Mouse (Mus musculus): ENCODE results near the gene Alox5ap. TPM values are rescaled to one million over a fixed set of nuclear protein-coding genes. Genes with fewer than 3 reads are reported as not detected.
A peak's percentile ranks its signal among the peaks of the same experiment; 100 is the strongest.

The Alox5ap gene
- polyA plus RNA-seq, 1 experiment, result 50.1 TPM

DNA sequence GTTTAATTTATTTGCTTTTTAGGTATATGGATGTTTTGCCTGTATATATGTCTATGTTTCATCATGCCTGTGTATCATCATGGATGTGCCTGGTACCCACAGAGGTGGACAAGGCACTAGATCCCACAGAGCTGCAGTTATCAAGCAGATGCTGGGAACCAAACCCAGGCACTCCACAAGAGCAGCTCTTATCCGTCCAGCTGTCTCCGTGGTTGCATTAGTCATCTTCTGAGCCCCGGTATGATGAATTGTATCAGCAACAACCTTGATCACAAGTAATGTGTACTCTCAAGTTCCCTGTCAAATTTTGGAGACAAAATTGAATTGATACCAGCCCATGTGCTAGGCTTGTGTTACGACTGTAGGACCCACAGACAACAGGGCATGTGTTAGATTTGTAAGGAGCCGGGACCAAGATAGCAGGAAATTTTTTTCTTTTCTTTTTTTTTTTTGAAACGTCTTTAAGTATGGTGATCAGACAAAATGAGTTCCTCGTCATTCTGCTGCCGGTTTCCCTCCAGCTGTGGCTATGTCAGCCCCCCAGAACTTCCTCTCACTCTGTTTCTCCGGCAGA, 19.1 kb upstream of the Alox5ap start:
- peak overlapping the region; percentile 99 for H3K27ac ChIP-seq (ENCODE audit: control insufficient read depth, insufficient read depth, low read length)
- H3K4me3 ChIP-seq (ENCODE audit: control insufficient read depth, insufficient read depth, low read length), result peak overlapping the region; percentile 57
- no peak for TF ChIP-seq POLR2A (IDR thresholded peaks at IDR 0.05; ENCODE audit: control insufficient read depth, extremely low read depth, insufficient read depth, low read length, poor library complexity)
- TF ChIP-seq CTCF (IDR thresholded peaks at IDR 0.05; ENCODE audit: borderline replicate concordance, control insufficient read depth, extremely low read depth, insufficient read depth, low read length, poor library complexity), result no peak
- 6% methylated on average over 9 of the region's 9 CpGs for WGBS
- no peaks in the 10 kb centered on the region for H3K36me3 ChIP-seq (ENCODE audit: control insufficient read depth, insufficient read depth, low read length)
- peaks cover 33% of the 10 kb centered on the region for H3K4me1 ChIP-seq (replicated peaks; ENCODE audit: control insufficient read depth, insufficient read depth, low read length)
- no peak for DNase-seq
- no peaks in the 10 kb centered on the region for H3K27me3 ChIP-seq (ENCODE audit: control insufficient read depth, insufficient read depth, low read length)

DNA sequence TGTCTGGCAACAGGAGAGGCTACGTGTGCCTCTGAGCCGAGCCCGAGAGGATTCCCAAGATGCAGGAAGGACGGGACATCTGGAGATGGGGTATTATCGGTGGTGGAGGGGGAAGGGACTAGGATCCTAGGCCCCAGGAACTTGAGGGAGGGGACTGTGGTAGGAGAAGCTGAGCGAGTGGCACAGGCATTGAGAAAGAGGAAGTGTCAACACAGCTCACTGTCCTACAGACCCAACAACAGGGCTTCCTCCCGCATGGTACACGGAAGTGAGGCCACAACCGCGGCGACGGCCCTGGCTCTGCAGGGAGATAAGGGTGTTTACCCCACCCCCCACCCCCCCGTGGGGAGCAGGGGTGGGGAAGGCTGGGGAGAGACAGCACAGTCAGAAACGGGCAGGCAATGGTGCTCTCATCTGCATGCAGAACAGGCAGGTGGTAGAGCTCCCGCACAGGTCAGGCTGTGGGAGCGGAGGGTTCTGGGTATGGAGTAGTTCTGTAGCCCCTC, 18.5 kb upstream of the Alox5ap start:
- Histone ChIP-seq H3K4me3 (ENCODE audit: control insufficient read depth, insufficient read depth, low read length) (peak overlapping the region; percentile 57), H3K36me3 (ENCODE audit: control insufficient read depth, insufficient read depth, low read length) (no peaks in the 10 kb centered on the region), H3K27me3 (ENCODE audit: control insufficient read depth, insufficient read depth, low read length) (no peaks in the 10 kb centered on the region), H3K4me1 (replicated peaks; ENCODE audit: control insufficient read depth, insufficient read depth, low read length) (peaks cover 35% of the 10 kb centered on the region), H3K27ac (ENCODE audit: control insufficient read depth, insufficient read depth, low read length) (peak overlapping the region; percentile 99)
- DNase-seq, result peak; percentile 81
- TF ChIP-seq CTCF (IDR thresholded peaks at IDR 0.05; ENCODE audit: borderline replicate concordance, control insufficient read depth, extremely low read depth, insufficient read depth, low read length, poor library complexity) (no peak; the same call in 1 of the 2 replicates), POLR2A (IDR thresholded peaks at IDR 0.05; ENCODE audit: control insufficient read depth, extremely low read depth, insufficient read depth, low read length, poor library complexity) (peak; percentile 53)
- WGBS, result 1% methylated on average over 16 of the region's 16 CpGs

DNA sequence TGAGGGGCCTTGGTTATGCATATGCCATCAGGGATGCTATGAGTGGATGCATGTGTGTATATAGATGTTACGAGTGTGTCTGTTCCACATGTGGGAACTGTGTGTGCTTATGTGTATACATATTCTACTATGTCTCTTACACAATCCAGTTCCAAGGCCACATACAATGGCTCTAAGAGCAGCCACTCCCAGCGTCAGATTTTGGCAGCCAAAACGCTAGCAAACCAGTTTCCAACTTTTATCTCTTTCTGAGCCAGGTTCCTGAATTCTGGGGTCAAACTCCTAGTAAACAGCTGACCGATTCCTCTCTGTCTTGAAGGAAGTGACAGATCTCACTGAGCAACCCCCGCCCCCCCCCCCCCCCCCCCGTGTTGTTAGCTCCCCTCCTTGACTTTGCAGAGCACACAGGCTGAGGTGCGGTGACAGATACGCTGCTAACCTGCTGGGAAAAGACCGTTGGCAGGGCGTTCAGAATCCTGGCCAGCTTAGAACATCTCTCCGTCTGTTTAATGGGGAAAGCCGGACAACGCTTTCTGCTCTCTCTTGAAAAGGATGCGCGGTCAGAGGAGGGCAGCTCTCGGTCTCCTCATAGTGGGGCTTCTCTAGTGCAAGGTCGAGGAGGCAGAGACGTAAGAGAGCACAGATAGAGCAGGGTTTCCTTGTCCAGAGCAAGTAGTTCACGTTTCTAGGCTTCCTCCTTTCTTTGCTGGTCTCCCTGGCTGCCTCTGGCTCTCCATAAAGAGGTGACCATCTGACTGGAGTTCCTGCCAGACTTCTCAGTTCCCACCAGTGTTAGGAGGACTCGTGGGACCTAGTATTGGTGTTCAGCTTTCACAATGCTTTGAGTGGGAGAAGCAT, 17.3 kb upstream of the Alox5ap start:
- Histone ChIP-seq H3K27me3 (ENCODE audit: control insufficient read depth, insufficient read depth, low read length) (no peaks in the 10 kb centered on the region), H3K27ac (ENCODE audit: control insufficient read depth, insufficient read depth, low read length) (peak overlapping the region; percentile 99), H3K4me3 (ENCODE audit: control insufficient read depth, insufficient read depth, low read length) (peak overlapping the region; percentile 27), H3K4me1 (replicated peaks; ENCODE audit: control insufficient read depth, insufficient read depth, low read length) (peaks cover 38% of the 10 kb centered on the region), H3K36me3 (ENCODE audit: control insufficient read depth, insufficient read depth, low read length) (no peaks in the 10 kb centered on the region)
- WGBS, result 28% methylated on average over 20 of the region's 20 CpGs
- TF ChIP-seq POLR2A (IDR thresholded peaks at IDR 0.05; ENCODE audit: control insufficient read depth, extremely low read depth, insufficient read depth, low read length, poor library complexity), result no peak
- no peak for TF ChIP-seq CTCF (IDR thresholded peaks at IDR 0.05; ENCODE audit: borderline replicate concordance, control insufficient read depth, extremely low read depth, insufficient read depth, low read length, poor library complexity)
- peak; percentile 16 for DNase-seq

DNA sequence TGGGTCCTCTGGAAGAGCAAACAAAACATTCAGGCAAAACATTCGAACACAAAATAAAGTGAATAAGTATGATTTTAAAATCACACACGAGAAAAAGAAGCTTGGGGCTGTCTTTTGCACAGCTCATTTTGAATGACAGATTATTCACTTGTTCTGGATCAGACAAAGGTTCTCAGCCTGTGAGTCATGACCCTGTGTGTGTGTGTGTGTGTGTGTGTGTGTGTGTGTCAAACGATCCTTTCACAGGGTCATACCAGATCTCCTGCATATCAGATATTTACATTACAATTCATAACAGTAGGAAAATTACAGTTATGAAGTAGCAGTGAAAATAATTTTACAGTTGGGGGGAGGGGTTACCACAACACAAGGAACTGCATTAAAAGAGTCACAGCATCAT, 12.3 kb upstream of the Alox5ap start:
- no peak for DNase-seq
- Histone ChIP-seq H3K27me3 (ENCODE audit: control insufficient read depth, insufficient read depth, low read length) (no peaks in the 10 kb centered on the region), H3K4me3 (ENCODE audit: control insufficient read depth, insufficient read depth, low read length) (no peak overlapping the region), H3K27ac (ENCODE audit: control insufficient read depth, insufficient read depth, low read length) (no peak overlapping the region), H3K36me3 (ENCODE audit: control insufficient read depth, insufficient read depth, low read length) (no peaks in the 10 kb centered on the region), H3K4me1 (replicated peaks; ENCODE audit: control insufficient read depth, insufficient read depth, low read length) (peaks cover 27% of the 10 kb centered on the region)
- 81% methylated on average over 3 of the region's 3 CpGs for WGBS
- TF ChIP-seq POLR2A (IDR thresholded peaks at IDR 0.05; ENCODE audit: control insufficient read depth, extremely low read depth, insufficient read depth, low read length, poor library complexity), result no peak
- TF ChIP-seq CTCF (IDR thresholded peaks at IDR 0.05; ENCODE audit: borderline replicate concordance, control insufficient read depth, extremely low read depth, insufficient read depth, low read length, poor library complexity), result no peak

DNA sequence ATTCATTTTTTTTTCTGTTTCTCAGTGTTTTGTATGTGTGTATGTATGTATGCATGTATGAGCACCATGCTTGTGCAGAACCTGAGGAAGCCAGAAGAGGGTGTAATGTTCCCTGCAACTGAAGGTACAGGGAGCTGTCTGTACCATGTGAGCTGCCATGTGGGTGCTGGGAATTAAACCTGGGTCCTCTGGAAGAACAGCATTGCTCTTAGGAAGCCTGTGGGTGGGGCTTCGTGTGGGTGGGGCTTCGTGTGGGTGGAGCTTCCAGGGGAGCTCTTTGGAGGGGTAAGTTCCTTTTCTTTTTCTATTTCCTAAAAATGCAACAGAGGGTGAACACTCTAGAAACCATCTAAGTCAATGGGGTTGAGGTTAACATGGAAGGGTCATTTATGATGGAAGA, 11.1 kb upstream of the Alox5ap start:
- no peak for TF ChIP-seq CTCF (IDR thresholded peaks at IDR 0.05; ENCODE audit: borderline replicate concordance, control insufficient read depth, extremely low read depth, insufficient read depth, low read length, poor library complexity)
- TF ChIP-seq POLR2A (IDR thresholded peaks at IDR 0.05; ENCODE audit: control insufficient read depth, extremely low read depth, insufficient read depth, low read length, poor library complexity), result no peak
- Histone ChIP-seq H3K4me3 (ENCODE audit: control insufficient read depth, insufficient read depth, low read length) (no peak overlapping the region), H3K27ac (ENCODE audit: control insufficient read depth, insufficient read depth, low read length) (no peak overlapping the region), H3K4me1 (replicated peaks; ENCODE audit: control insufficient read depth, insufficient read depth, low read length) (peaks cover 25% of the 10 kb centered on the region), H3K36me3 (ENCODE audit: control insufficient read depth, insufficient read depth, low read length) (no peaks in the 10 kb centered on the region), H3K27me3 (ENCODE audit: control insufficient read depth, insufficient read depth, low read length) (no peaks in the 10 kb centered on the region)
- no peak for DNase-seq
- 84% methylated on average over 2 of the region's 2 CpGs for WGBS

DNA sequence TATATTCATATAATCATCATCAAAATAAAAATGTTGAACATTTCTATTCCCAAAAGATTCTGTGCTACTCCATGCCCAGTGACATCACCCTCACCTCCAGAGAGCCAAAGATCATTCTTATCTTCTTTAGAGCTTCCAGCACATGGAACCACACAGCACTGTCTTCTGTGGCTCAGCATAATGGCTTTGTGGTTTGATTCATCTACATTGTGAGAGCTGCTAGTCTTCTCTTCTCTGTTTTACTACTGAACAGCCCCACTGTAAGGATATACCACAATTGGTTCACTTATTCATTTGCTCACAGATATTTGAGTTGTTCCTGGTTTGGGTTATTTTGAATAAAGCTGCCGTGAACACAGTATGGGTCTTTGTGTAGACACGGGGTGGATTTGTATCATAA, 9.0 kb upstream of the Alox5ap start:
- H3K27me3 ChIP-seq (ENCODE audit: control insufficient read depth, insufficient read depth, low read length), result no peaks in the 10 kb centered on the region
- peaks cover 26% of the 10 kb centered on the region for H3K4me1 ChIP-seq (replicated peaks; ENCODE audit: control insufficient read depth, insufficient read depth, low read length)
- WGBS, result 9% methylated on average over 2 of the region's 2 CpGs
- H3K27ac ChIP-seq (ENCODE audit: control insufficient read depth, insufficient read depth, low read length), result no peak overlapping the region; the same call in 1 of the 2 replicates
- TF ChIP-seq POLR2A (IDR thresholded peaks at IDR 0.05; ENCODE audit: control insufficient read depth, extremely low read depth, insufficient read depth, low read length, poor library complexity) (no peak), CTCF (IDR thresholded peaks at IDR 0.05; ENCODE audit: borderline replicate concordance, control insufficient read depth, extremely low read depth, insufficient read depth, low read length, poor library complexity) (no peak)
- no peak overlapping the region for H3K4me3 ChIP-seq (ENCODE audit: control insufficient read depth, insufficient read depth, low read length)
- H3K36me3 ChIP-seq (ENCODE audit: control insufficient read depth, insufficient read depth, low read length), result no peaks in the 10 kb centered on the region
- DNase-seq, result no peak

Measured in thymus, adult 2 months (tissue).